Mouse (Mus musculus): Measurements from ENCODE around the gene Itgb8. TPM values are rescaled to one million over a fixed set of nuclear protein-coding genes. Genes with fewer than 3 reads are reported as not detected.

The Itgb8 gene
- 10 to 100 TPM in 2 of 26 experiments, 1 to 10 TPM in 6, under 1 TPM in 13, not detected in 5; 0.08 to 13.8 (median 0.37) TPM for total RNA-seq (2018; cell fraction: chromatin; rRNA removed)
- total RNA-seq (2018; cell fraction: cytosol; rRNA removed): 1 to 10 TPM in 2 of 26 experiments, under 1 TPM in 24; 0.03 to 1.4 (median 0.10) TPM
- 10 to 100 TPM in 2 of 26 experiments, 1 to 10 TPM in 7, under 1 TPM in 16, not detected in 1; 0.05 to 26.1 (median 0.61) TPM for total RNA-seq (2018; cell fraction: nucleus; rRNA removed)
- polyA plus RNA-seq (2018): 0.04 TPM in 2 of 3 replicates, not detected in the other

GRCm38 (mm10) chr12:119238696-119239415, at the start of gene Itgb8:
TSS of gene Itgb8 (minus strand) at chr12:119238802.
- no peaks in the 10 kb centered on the region for H3K79me2 ChIP-seq (ENCODE audit: inconsistent target)
- 12% methylated on average over 26 of the region's 29 CpGs for WGBS (ENCODE audit: missing documents)
- H3K36me3 ChIP-seq (ENCODE audit: inconsistent target): no peaks in the 10 kb centered on the region
- H3K27ac ChIP-seq: no peak within 1 kb of the TSS
- H3K4me3 ChIP-seq (ENCODE audit: inconsistent target): peak within 1 kb of the TSS; percentile 24

GRCm38 (mm10) chr12:119276282-119276681, 37.7 kb upstream of the Itgb8 start:
- no peaks in the 10 kb centered on the region for H3K36me3 ChIP-seq (ENCODE audit: inconsistent target)
- no peak overlapping the region for H3K4me3 ChIP-seq (ENCODE audit: inconsistent target)
- H3K27ac ChIP-seq: no peak overlapping the region
- WGBS (ENCODE audit: missing documents): 89% methylated on average over 1 of the region's 1 CpGs
- H3K79me2 ChIP-seq (ENCODE audit: inconsistent target): no peaks in the 10 kb centered on the region

DNA sequence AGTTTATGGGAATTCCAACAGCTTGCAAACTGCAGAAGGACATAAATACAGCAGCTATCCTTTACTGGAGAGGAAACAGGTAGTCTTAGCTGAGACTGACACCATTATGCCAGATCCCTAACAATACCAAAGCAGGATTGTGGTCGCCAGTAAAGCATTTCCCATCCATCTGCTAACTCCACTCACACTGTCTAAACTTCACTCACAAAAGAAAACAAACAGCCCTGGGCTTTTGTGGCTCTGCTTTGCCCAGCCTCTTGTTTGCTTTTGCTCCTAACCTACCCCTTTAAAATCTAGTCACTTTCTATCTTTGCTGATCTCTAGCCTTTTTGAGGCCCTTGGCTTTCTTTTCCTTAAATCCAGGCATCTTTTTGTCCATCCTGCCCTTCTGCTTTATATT, 35.0 kb upstream of the Itgb8 start:
- H3K4me3 ChIP-seq (ENCODE audit: inconsistent target): no peak overlapping the region
- H3K79me2 ChIP-seq (ENCODE audit: inconsistent target): no peaks in the 10 kb centered on the region
- 77% methylated on average over 1 of the region's 1 CpGs for WGBS (ENCODE audit: missing documents)
- no peaks in the 10 kb centered on the region for H3K36me3 ChIP-seq (ENCODE audit: inconsistent target)
- H3K27ac ChIP-seq: no peak overlapping the region

GRCm38 (mm10) chr12:119271964-119272363, 33.4 kb upstream of the Itgb8 start:
- no peaks in the 10 kb centered on the region for H3K79me2 ChIP-seq (ENCODE audit: inconsistent target)
- H3K36me3 ChIP-seq (ENCODE audit: inconsistent target): no peaks in the 10 kb centered on the region
- 90% methylated on average over 1 of the region's 1 CpGs for WGBS (ENCODE audit: missing documents)
- H3K4me3 ChIP-seq (ENCODE audit: inconsistent target): no peak overlapping the region
- H3K27ac ChIP-seq: no peak overlapping the region

- no peak overlapping the region for H3K4me3 ChIP-seq (ENCODE audit: inconsistent target)
- 100% methylated on average over 1 of the region's 2 CpGs for WGBS (ENCODE audit: missing documents)
These were observed 31.4 kb upstream of the Itgb8 start for GRCm38 (mm10) chr12:119270036-119270435.

DNA sequence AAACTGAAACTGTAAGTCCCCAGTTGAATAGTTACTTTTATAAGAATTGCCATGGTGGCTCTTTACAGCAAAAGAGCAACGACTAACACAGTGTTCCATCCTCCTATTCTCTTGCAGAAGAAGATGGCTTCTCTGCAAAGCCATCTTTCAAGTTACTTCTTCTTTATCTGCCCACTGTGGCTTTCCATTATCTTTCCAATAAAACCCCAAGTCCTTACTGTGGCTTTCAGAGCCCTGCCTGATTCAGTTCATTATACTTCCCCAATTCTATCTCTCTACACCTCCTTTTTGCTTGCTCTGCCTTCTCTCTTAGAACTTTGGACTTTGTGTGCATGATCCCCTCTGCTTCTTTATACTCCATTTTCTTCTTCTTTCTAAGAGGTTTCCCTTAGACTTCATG, 30.1 kb upstream of the Itgb8 start:
- no peaks in the 10 kb centered on the region for H3K79me2 ChIP-seq (ENCODE audit: inconsistent target)
- 61% methylated on average over 1 of the region's 1 CpGs for WGBS (ENCODE audit: missing documents)
- H3K36me3 ChIP-seq (ENCODE audit: inconsistent target): no peaks in the 10 kb centered on the region
- H3K27ac ChIP-seq: no peak overlapping the region
- no peak overlapping the region for H3K4me3 ChIP-seq (ENCODE audit: inconsistent target)

More at GRCm38 (mm10) chr12:119270036-119270435, 31.4 kb upstream of the Itgb8 start:
- H3K36me3 ChIP-seq (ENCODE audit: inconsistent target): no peaks in the 10 kb centered on the region
- H3K79me2 ChIP-seq (ENCODE audit: inconsistent target): no peaks in the 10 kb centered on the region
- H3K27ac ChIP-seq: no peak overlapping the region

DNA sequence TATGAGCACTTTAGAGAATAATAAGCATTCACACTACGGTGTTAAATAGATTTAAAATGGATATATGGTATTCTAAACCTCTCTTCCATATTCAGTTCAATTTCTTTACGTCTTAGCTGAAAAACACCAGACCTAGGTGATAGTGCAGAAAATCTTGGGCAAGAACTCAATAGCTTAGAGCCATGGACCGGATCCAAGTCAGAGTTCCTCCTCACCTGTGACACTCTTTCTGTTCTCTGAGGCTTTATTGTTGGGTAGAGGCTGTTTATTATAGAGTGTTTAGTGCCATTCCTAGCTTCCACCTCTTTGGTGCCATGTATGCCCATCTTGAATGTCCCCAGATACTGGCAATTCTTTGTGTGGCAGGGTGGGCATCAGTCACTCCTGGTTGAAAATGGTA, 25.9 kb upstream of the Itgb8 start:
- H3K79me2 ChIP-seq (ENCODE audit: inconsistent target): no peaks in the 10 kb centered on the region
- no peak overlapping the region for H3K4me3 ChIP-seq (ENCODE audit: inconsistent target)
- H3K36me3 ChIP-seq (ENCODE audit: inconsistent target): no peaks in the 10 kb centered on the region
- 91% methylated on average over 3 of the region's 3 CpGs for WGBS (ENCODE audit: missing documents)
- H3K27ac ChIP-seq: no peak overlapping the region

- no peaks in the 10 kb centered on the region for H3K79me2 ChIP-seq (ENCODE audit: inconsistent target)
- no peaks in the 10 kb centered on the region for H3K36me3 ChIP-seq (ENCODE audit: inconsistent target)
- H3K4me3 ChIP-seq (ENCODE audit: inconsistent target): no peak overlapping the region
- WGBS (ENCODE audit: missing documents): 64% methylated on average over 1 of the region's 1 CpGs
- no peak overlapping the region for H3K27ac ChIP-seq
These were observed 10.0 kb upstream of the Itgb8 start for GRCm38 (mm10) chr12:119248581-119248980.

GRCm38 (mm10) chr12:119241071-119241470, 2.5 kb upstream of the Itgb8 start:
- 64% methylated on average over 1 of the region's 1 CpGs for WGBS (ENCODE audit: missing documents)
- no peak overlapping the region for H3K4me3 ChIP-seq (ENCODE audit: inconsistent target)
- no peak overlapping the region for H3K27ac ChIP-seq
- H3K79me2 ChIP-seq (ENCODE audit: inconsistent target): no peaks in the 10 kb centered on the region
- no peaks in the 10 kb centered on the region for H3K36me3 ChIP-seq (ENCODE audit: inconsistent target)

DNA sequence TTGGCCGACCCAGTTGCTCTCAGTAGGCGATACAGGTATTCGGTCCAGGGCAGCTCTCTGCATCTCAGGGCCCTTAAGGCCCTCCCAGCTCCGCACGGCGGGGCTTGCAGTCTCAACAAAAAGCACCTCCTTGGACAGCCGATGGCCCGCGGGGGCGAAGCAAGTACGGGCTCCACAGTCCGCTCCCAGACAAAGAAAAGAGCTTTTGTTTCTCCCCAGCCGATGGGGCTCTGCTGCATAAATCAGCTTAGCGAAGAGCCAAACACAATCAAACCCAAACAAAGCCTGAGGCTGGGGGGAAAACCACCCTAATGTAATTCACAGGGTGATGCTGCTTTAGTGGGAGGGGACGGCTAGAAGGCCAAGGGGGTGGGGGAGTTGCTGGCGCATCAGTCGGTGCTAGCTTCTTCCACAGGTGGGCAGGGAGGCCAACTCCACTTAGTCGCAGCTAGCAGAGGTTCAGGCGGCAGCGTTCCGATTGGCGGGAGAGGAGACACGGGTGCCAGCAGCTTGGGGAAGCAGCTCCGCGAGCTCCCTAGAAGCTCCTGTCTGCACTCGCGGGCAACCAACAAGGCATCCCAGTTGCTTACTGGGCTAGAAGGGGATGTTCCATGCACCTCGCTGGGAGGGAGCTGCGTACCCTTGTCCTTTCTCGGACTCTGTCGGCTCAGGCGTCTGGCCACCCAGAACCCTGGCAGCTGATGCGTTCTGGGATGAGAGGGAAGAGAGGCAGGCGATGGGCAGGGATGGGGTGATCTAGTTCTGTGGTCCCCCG, 494 bp downstream of the Itgb8 start:
- H3K4me3 ChIP-seq (ENCODE audit: inconsistent target): peak overlapping the region; percentile 24
- H3K79me2 ChIP-seq (ENCODE audit: inconsistent target): no peaks in the 10 kb centered on the region
- 7% methylated on average over 35 of the region's 35 CpGs for WGBS (ENCODE audit: missing documents)
- no peaks in the 10 kb centered on the region for H3K36me3 ChIP-seq (ENCODE audit: inconsistent target)
- no peak overlapping the region for H3K27ac ChIP-seq

- Histone ChIP-seq H3K27ac (no peak overlapping the region), H3K36me3 (ENCODE audit: inconsistent target) (no peaks in the 10 kb centered on the region), H3K4me3 (ENCODE audit: inconsistent target) (no peak overlapping the region), H3K79me2 (ENCODE audit: inconsistent target) (no peaks in the 10 kb centered on the region)
- WGBS (ENCODE audit: missing documents): 38% methylated on average over 13 of the region's 13 CpGs
These were observed 1.2 kb downstream of the Itgb8 start for GRCm38 (mm10) chr12:119237241-119237920.

DNA sequence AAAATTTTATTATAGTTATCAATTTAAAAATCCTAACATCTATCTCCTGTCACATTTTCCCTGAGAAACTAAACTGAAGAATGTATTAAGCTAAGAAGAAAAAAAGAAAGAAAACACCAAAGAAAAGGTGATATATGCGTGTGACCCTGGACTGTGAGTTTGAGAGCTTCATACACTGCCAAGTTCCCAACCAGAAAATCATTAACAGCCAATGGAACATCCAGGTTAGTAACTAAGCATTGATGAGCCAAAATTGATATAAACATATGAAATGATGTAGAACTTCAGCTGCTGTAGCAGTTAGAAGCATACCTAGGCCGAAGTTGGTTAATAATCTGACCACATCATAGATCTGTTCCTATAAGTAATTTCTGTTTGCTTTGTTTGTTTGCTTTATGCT, 6.8 kb downstream of the Itgb8 start:
- Histone ChIP-seq H3K79me2 (ENCODE audit: inconsistent target) (no peaks in the 10 kb centered on the region), H3K36me3 (ENCODE audit: inconsistent target) (no peaks in the 10 kb centered on the region), H3K27ac (no peak overlapping the region), H3K4me3 (ENCODE audit: inconsistent target) (no peak overlapping the region)
- WGBS (ENCODE audit: missing documents): 80% methylated on average over 2 of the region's 2 CpGs

- Histone ChIP-seq H3K79me2 (ENCODE audit: inconsistent target) (no peaks in the 10 kb centered on the region), H3K36me3 (ENCODE audit: inconsistent target) (no peaks in the 10 kb centered on the region), H3K4me3 (ENCODE audit: inconsistent target) (no peak overlapping the region), H3K27ac (no peak overlapping the region)
These were observed 8.2 kb downstream of the Itgb8 start for GRCm38 (mm10) chr12:119230444-119230843.

DNA sequence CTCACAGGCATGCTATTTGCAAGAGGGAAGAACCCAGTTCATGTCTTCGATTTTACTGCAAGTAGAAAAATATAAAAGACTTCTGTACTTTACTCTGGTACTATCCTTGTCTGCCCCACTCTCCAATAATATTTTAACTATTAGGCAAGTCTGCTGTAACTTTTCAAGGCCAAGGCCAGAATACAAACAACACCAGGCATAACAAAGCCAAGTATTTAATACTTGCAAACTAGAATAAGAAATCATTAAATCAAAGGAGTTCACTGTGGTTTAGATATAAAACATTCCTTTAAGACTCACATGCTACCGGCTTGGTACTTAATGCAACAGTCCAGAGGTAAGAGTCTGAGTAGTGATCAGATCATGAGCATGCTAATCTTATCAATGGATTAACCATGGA, 9.0 kb downstream of the Itgb8 start:
- H3K79me2 ChIP-seq (ENCODE audit: inconsistent target): no peaks in the 10 kb centered on the region
- no peak overlapping the region for H3K27ac ChIP-seq
- H3K36me3 ChIP-seq (ENCODE audit: inconsistent target): no peaks in the 10 kb centered on the region
- no peak overlapping the region for H3K4me3 ChIP-seq (ENCODE audit: inconsistent target)
- 96% methylated on average over 2 of the region's 2 CpGs for WGBS (ENCODE audit: missing documents)
